Mouse (Mus musculus) gastrocnemius, postnatal 14 days (tissue): ENCODE data around the gene Lgr5. TPM values are rescaled to one million over a fixed set of nuclear protein-coding genes. Genes with fewer than 3 reads are reported as not detected.

Source experiments
- DNase-seq: peaks from one replicate; pipeline ENCODE4 v3.0.0; 2021; ENCODE audit warnings: mixed read lengths
- intact Hi-C: fragments of 180-260 bp; cut with DNase I; formaldehyde crosslinking; loops from one replicate; pipeline ENCODE4 v1.15.1; 2025; ENCODE audit warnings: low total_unique reads
- long read RNA-seq, 2 experiments: library from polyadenylated mRNA; stranded (forward); transcript quantifications; one replicate each; pipeline ENCODE4 v2.0.0; 2021
- total RNA-seq, 2 experiments: library from RNA; stranded (reverse); gene quantifications; 2 replicates each; pipeline ENCODE4 v1.2.3; 2021

The Lgr5 gene
- under 1 TPM; 0.14 to 0.31 TPM for total RNA-seq
- long read RNA-seq, experiment 1 = 0 reads
- long read RNA-seq, experiment 2 = 0 reads

DNA sequence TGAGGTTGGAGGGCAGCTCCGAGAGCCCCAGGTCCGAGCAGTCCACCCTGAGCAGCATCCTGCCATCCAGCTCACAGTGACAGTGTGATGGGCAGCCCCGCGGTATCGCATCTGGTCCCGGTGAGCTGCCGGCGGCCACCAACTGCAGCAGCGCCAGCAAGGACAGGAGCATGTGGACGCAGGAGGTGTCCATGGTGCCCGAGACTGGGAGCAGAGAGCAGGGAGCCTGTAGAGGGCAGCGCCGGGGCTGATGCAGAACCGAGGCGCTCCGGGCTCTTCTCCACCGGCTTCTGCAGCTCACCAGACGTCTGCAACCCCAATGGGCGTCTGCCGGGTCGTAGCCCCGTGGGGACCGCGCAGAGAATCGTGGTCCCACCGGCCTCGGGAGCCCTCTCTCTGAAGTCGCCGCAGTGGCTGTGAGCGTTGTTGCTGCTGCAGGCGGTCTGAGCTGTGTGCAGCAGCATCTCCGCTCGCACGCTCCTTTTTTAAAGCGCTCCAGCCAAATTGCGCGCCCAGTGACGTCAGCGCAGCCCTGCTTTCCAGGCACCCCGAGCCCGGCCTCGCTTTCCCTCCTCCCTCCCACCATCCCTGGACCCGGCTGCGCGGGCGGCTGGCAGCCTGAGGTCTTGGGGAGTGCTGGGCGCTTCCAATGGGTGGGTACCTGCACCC is at the start of gene Lgr5:
Gene Lgr5 (minus strand): TSS at position 480 of the 669 bp plus-strand sequence.
- peak; percentile 37 for DNase-seq
- intact Hi-C loops = no loop called here

GRCm38 (mm10) chr10:115626678-115627077 is 39.1 kb upstream of the Lgr5 start:
- intact Hi-C loops = no loop called here
- DNase-seq = no peak

DNA sequence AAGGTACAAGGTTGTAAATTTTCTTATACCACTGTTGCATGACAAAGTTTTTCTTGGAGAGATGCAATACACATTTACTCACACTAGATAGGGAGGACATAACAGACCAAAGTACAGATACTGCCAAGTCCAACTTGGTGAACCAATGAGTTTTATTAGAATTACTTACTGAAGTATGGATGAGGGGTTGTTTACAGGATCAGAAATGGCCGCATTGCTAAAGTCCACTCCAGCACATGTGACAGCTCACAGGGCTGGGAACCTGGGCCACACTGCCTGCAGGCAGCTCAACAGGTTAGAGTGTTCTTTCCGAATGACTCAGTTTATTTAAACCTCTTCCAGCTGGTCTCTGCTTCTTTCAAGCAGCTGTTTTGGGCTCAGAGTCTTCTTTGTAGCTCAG is 37.4 kb upstream of the Lgr5 start:
- no peak for DNase-seq
- intact Hi-C loops = no loop called here

DNA sequence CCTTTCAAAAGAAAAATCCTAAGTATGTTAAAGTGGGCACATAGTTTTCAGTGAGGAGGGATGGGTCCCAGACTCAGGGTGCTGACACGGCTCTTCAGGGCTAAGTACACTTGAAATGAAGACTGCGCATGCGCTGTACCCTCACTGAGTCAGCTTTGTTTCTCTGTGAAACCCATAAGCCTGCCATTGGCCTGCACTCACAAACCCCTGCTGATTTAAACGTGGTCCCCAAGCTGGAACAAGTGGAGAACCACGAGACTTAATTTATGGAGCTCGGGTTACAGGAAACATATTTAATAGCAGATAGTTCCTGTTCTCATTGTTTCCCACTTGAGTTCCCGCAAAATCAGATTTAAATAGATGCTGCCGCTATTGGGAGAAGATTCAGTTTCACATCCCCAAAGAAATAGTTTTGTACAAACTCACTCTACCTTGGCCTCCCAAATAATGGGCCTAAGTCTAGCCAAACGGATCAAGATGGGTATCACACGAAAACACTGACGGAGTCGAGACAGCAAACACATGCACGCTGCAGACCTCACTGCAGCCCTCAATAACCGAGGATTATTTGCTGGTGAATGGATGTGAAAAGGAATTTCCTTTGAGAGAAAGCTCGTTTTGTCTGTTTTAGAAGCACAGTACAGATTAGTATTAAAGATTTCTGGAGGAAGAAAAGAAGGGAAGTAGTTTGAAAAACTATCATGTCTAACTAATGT is 36.5 kb upstream of the Lgr5 start:
- intact Hi-C loops = no loop called here
- DNase-seq = peak; percentile 17

GRCm38 (mm10) chr10:115623481-115623880 is 35.9 kb upstream of the Lgr5 start:
- no peak for DNase-seq

DNA sequence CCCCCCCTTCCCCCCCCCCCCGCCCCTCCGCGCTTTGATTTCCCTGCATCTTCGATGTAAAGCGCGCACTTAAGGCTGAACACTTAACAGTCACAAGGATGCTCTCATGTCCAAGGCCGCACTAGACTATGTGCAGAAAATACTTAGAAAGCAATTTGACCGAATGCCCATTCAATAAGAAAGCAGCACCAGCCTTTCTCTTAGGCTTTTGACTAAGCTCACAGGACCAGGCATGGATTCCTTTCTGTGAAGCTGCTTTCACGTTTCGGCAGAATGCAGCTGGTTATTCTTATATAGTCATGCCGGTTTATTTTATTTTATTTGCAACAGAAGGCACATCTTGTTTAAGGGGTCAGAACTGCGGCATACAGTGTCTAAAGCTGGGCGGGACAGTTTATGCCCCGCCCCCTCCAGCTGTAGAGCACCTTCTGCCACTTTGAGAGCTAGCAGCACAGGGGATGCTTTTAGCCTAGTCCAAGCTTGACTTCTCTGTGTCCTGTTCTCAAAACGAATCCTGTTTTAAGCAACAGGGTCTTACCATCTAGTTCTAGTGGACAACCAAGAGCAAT is 30.8 kb upstream of the Lgr5 start:
- intact Hi-C loops = loop anchor here (5.0 to 10.0 kb wide), 2 partner anchors 164 to 296 kb away; no protein-coding TSS in a partner anchor
- no peak for DNase-seq

More at GRCm38 (mm10) chr10:115623481-115623880, 35.9 kb upstream of the Lgr5 start:
- intact Hi-C loops = no loop called here

- peak; percentile 9 for DNase-seq
- intact Hi-C loops = loop anchor here (5.0 to 10.0 kb wide), 2 partner anchors 163 to 295 kb away; no protein-coding TSS in a partner anchor
These were observed 30.1 kb upstream of the Lgr5 start for GRCm38 (mm10) chr10:115617456-115618287.

- intact Hi-C loops = no loop called here
These were observed 8.2 kb upstream of the Lgr5 start for GRCm38 (mm10) chr10:115595748-115596147.

GRCm38 (mm10) chr10:115593651-115594050 is 6.1 kb upstream of the Lgr5 start:
- intact Hi-C loops = no loop called here
- DNase-seq = no peak

More at GRCm38 (mm10) chr10:115595748-115596147, 8.2 kb upstream of the Lgr5 start:
- DNase-seq = no peak

DNA sequence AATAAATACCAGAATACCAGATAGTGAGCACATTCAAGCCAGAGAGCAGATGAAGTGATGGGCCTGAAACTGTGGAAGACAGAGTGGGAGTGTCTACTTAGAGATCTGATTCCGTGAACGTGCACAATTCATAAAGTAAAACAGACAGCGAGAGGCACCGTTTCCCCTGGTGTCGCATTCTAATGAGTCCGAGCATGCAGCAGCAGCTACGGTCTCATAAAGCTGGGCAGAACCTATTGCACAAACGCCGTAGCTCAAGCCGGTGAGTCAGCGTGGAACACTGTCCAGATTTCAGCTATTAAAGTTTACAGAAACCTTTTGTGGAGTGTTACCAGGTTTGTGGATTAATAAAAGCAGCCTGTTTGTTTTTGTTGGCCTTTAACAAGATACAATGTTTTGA is 5.6 kb upstream of the Lgr5 start:
- intact Hi-C loops = no loop called here
- no peak for DNase-seq

- DNase-seq = no peak
- intact Hi-C loops = no loop called here
These were observed 399 bp upstream of the Lgr5 start for GRCm38 (mm10) chr10:115587979-115588378.

GRCm38 (mm10) chr10:115586246-115587231 is 1.0 kb downstream of the Lgr5 start:
- DNase-seq = no peak
- intact Hi-C loops = no loop called here

GRCm38 (mm10) chr10:115585491-115586245 is 1.9 kb downstream of the Lgr5 start:
- intact Hi-C loops = no loop called here
- DNase-seq = no peak

GRCm38 (mm10) chr10:115584656-115585055 is 2.9 kb downstream of the Lgr5 start:
- DNase-seq = no peak
- intact Hi-C loops = no loop called here

GRCm38 (mm10) chr10:115583071-115583470 is 4.5 kb downstream of the Lgr5 start:
- intact Hi-C loops = no loop called here

DNA sequence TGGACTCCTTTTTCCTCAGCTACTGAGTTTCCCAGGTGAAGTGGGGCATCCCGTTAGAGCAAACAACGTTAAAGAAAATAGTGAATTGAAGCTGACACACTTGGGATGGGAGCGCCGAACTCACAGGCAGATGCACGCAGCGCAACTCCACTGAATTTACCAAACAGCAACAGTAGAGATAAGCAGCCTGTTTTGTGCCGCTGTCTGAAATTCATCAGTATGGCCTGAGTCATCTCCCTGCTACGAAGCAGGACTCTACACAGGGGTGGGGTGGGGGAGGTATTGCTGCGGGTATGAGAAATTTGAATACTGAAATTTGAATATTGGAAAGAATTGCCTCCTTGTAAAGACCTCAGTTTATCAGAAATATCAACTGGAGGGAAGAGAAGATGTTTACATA is 5.6 kb downstream of the Lgr5 start:
- intact Hi-C loops = no loop called here
- DNase-seq = no peak

More at GRCm38 (mm10) chr10:115583071-115583470, 4.5 kb downstream of the Lgr5 start:
- no peak for DNase-seq

GRCm38 (mm10) chr10:115579494-115579893 is 8.1 kb downstream of the Lgr5 start:
- intact Hi-C loops = no loop called here
- DNase-seq = peak; percentile 51

- intact Hi-C loops = no loop called here
- no peak for DNase-seq
These were observed 8.5 kb downstream of the Lgr5 start for GRCm38 (mm10) chr10:115579076-115579475.
